Mouse (Mus musculus) brain, embryonic 18.5 days (tissue): ENCODE results near the gene C1qtnf7.

Source experiments
- DNase-seq: peaks from one replicate; pipeline ENCODE4 v3.0.0-alpha.2; 2012; ENCODE audit warnings: low read depth, low spot score

Gene C1qtnf7

GRCm38 (mm10) chr5:43609760-43610159 lies 94.4 kb downstream of the C1qtnf7 start:
- no peak for DNase-seq

GRCm38 (mm10) chr5:43621575-43622299 lies 106.4 kb downstream of the C1qtnf7 start:
- no peak for DNase-seq

GRCm38 (mm10) chr5:43625407-43625806 lies 110.1 kb downstream of the C1qtnf7 start:
- no peak for DNase-seq

GRCm38 (mm10) chr5:43634071-43634601 lies 118.8 kb downstream of the C1qtnf7 start:
- DNase-seq, result no peak

- no peak for DNase-seq
Observed at GRCm38 (mm10) chr5:43634602-43635081, 119.3 kb downstream of the C1qtnf7 start.

GRCm38 (mm10) chr5:43645020-43645419 lies 129.7 kb downstream of the C1qtnf7 start:
- no peak for DNase-seq

- no peak for DNase-seq
Observed at GRCm38 (mm10) chr5:43647098-43647774, 131.9 kb downstream of the C1qtnf7 start.

- no peak for DNase-seq
Observed at GRCm38 (mm10) chr5:43661498-43661897, 146.2 kb downstream of the C1qtnf7 start.

GRCm38 (mm10) chr5:43661997-43662961 lies 146.9 kb downstream of the C1qtnf7 start, which contains the start of gene Cc2d2a:
Gene Cc2d2a, plus strand, starts transcription at chr5:43662346.
- peak; percentile 37 for DNase-seq

- DNase-seq, result no peak
Observed at GRCm38 (mm10) chr5:43663531-43663930, 148.2 kb downstream of the C1qtnf7 start.

GRCm38 (mm10) chr5:43665144-43665543 lies 149.8 kb downstream of the C1qtnf7 start:
- no peak for DNase-seq
